Mouse (Mus musculus) kidney, postnatal 0 days (tissue): ENCODE measurements around the gene Wwc1. TPM values are rescaled to one million over a fixed set of nuclear protein-coding genes. Genes with fewer than 3 reads are reported as not detected.
A peak's percentile ranks its signal among the peaks of the same experiment; 100 is the strongest.

Experiments used
- ATAC-seq: fragments of 200-750 bp; cut with Nextera tagmentation; replicated peaks from 2 replicates; pipeline ENCODE4 v1.8.0; 2017; ENCODE audit warnings: low read depth, moderate number of reproducible peaks, moderate TSS enrichment, moderate library complexity; ENCODE audit not compliant: low FRiP score
- DNase-seq: peaks from one replicate; pipeline ENCODE4 v3.0.0-alpha.2; 2016; ENCODE audit warnings: low spot score
- H3K27ac ChIP-seq: fragments of 300-500 bp; sonication (generic); 2 replicates; pipeline ENCODE4 v1.5.1; 2014; ENCODE audit warnings: mild to moderate bottlenecking
- H3K27me3 ChIP-seq: fragments of 300-500 bp; sonication (generic); 2 replicates; pipeline ENCODE4 v1.6.1; 2014; ENCODE audit warnings: low read length, mixed read lengths; ENCODE audit not compliant: insufficient read depth
- H3K36me3 ChIP-seq: fragments of 300-500 bp; sonication (generic); 2 replicates; pipeline ENCODE4 v1.6.1; 2014; ENCODE audit warnings: low read length, mixed read lengths; ENCODE audit not compliant: insufficient read depth
- H3K4me1 ChIP-seq: fragments of 300-500 bp; sonication (generic); replicated peaks from 2 replicates; pipeline ENCODE4 v1.6.1; 2014; ENCODE audit warnings: antibody characterized with exemption, low read length, mixed read lengths; ENCODE audit not compliant: insufficient read depth
- H3K4me2 ChIP-seq: fragments of 300-500 bp; sonication (generic); 2 replicates; pipeline ENCODE4 v1.6.1; 2014; ENCODE audit warnings: mild to moderate bottlenecking, low read length, moderate library complexity, mixed read lengths
- H3K4me3 ChIP-seq: fragments of 300-500 bp; sonication (generic); replicated peaks from 2 replicates; pipeline ENCODE4 v1.5.1; 2014; ENCODE audit warnings: low read depth, low read length
- H3K9ac ChIP-seq: fragments of 300-500 bp; sonication (generic); 2 replicates; pipeline ENCODE4 v1.6.1; 2014; ENCODE audit warnings: low read depth, low read length
- H3K9me3 ChIP-seq: fragments of 300-500 bp; sonication (generic); replicated peaks from 2 replicates; pipeline ENCODE4 v1.6.1; 2016; ENCODE audit warnings: low read length, inconsistent platforms, mixed read lengths
- CTCF ChIP-seq: IDR thresholded peaks from 2 replicates; pipeline ENCODE4 v1.5.1; 2016; ENCODE audit warnings: antibody characterized with exemption, low read depth, mild to moderate bottlenecking, moderate library complexity
- WGBS: fragments of 180-500 bp; shearing (Covaris S2); extraction: QIAGEN DNeasy Blood & Tissue Kit; methylation state at CpG from one replicate; pipeline ENCODE4 v1.1.7; 2014; 5-methylcytosine and 5-hydroxymethylcytosine counted together
- polyA plus RNA-seq: library from polyadenylated mRNA; unstranded; fragments of >200 nt; fragmentation: Nextera tagmentation; extraction: Ambion mirVana; gene quantifications from 2 replicates; pipeline ENCODE4 v1.2.1, GENCODE M21; 2015

The Wwc1 gene
- 15.6 and 20.4 TPM in 2 replicates for polyA plus RNA-seq

- Histone ChIP-seq H3K36me3 (no peaks in the 10 kb centered on the region), H3K27ac (peak within 1 kb of the TSS; percentile 84), H3K9ac (peak within 1 kb of the TSS; percentile 70), H3K4me3 (peak within 1 kb of the TSS; percentile 56), H3K27me3 (no peaks in the 10 kb centered on the region), H3K9me3 (no peaks in the 10 kb centered on the region), H3K4me1 (peaks cover 13% of the 10 kb centered on the region; the same call in 1 of the 2 replicates), H3K4me2 (peak within 1 kb of the TSS; percentile 90)
- ATAC-seq (peak; percentile 61), DNase-seq (peak; percentile 68)
- under 1% methylated on average over 36 of the region's 47 CpGs for WGBS
- TF ChIP-seq CTCF, result peak; percentile 46
Measured at GRCm38 (mm10) chr11:35980411-35980917, at the start of gene Wwc1. Gene Wwc1, minus strand, starts transcription at chr11:35980527.

- Histone ChIP-seq H3K4me3 (no peak overlapping the region), H3K4me1 (no peaks in the 10 kb centered on the region), H3K9ac (no peak overlapping the region), H3K9me3 (no peaks in the 10 kb centered on the region), H3K36me3 (no peaks in the 10 kb centered on the region), H3K27me3 (no peaks in the 10 kb centered on the region), H3K4me2 (no peak overlapping the region), H3K27ac (no peak overlapping the region)
- WGBS, result 62% methylated on average over 3 of the region's 3 CpGs
- no peak for TF ChIP-seq CTCF
- DNase-seq (no peak), ATAC-seq (no peak)
Measured at GRCm38 (mm10) chr11:36020009-36020408, 39.7 kb upstream of the Wwc1 start.

- TF ChIP-seq CTCF, result no peak
- no peaks in the 10 kb centered on the region for H3K27me3 ChIP-seq
- no peaks in the 10 kb centered on the region for H3K9me3 ChIP-seq
- WGBS, result 69% methylated on average over 4 of the region's 4 CpGs
- H3K4me1 ChIP-seq, result no peaks in the 10 kb centered on the region
- H3K36me3 ChIP-seq, result no peaks in the 10 kb centered on the region
- DNase-seq (no peak), ATAC-seq (no peak)
- no peak overlapping the region for H3K9ac ChIP-seq
- H3K4me3 ChIP-seq, result no peak overlapping the region
- no peak overlapping the region for H3K27ac ChIP-seq
- no peak overlapping the region for H3K4me2 ChIP-seq
Measured at GRCm38 (mm10) chr11:36013179-36013578, 32.9 kb upstream of the Wwc1 start.

GRCm38 (mm10) chr11:36009281-36010208 is 29.2 kb upstream of the Wwc1 start:
- H3K9ac ChIP-seq, result no peak overlapping the region
- H3K4me3 ChIP-seq, result no peak overlapping the region
- no peak overlapping the region for H3K27ac ChIP-seq
- no peak overlapping the region for H3K4me2 ChIP-seq
- ATAC-seq, result no peak
- no peaks in the 10 kb centered on the region for H3K9me3 ChIP-seq
- TF ChIP-seq CTCF, result no peak
- peak; percentile 58 for DNase-seq
- H3K36me3 ChIP-seq, result no peaks in the 10 kb centered on the region
- 43% methylated on average over 11 of the region's 11 CpGs for WGBS
- H3K27me3 ChIP-seq, result no peaks in the 10 kb centered on the region
- H3K4me1 ChIP-seq, result no peaks in the 10 kb centered on the region

DNA sequence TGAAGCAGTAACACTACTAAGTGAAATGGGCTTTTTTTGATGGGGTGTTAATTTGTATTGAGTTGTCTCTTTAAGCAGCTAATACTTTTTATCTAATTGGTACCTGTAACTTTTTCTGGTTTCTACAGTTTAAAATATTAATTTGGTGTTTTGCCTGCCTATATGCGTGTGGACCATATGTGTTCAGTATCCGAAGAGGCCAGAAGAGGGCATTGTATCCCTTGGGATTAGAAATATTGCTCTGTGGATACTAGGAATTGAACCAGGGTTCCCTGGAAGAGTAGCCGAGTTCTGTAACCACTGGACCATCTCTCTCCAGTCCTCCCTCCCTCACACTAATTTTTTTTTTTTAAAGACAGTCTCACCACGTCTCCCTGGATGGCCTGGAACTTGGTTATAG is 22.6 kb upstream of the Wwc1 start:
- no peaks in the 10 kb centered on the region for H3K9me3 ChIP-seq
- WGBS, result 48% methylated on average over 4 of the region's 4 CpGs
- no peaks in the 10 kb centered on the region for H3K36me3 ChIP-seq
- H3K4me1 ChIP-seq, result no peaks in the 10 kb centered on the region
- no peak overlapping the region for H3K9ac ChIP-seq
- H3K4me3 ChIP-seq, result no peak overlapping the region
- no peak for ATAC-seq
- no peak overlapping the region for H3K4me2 ChIP-seq
- no peak overlapping the region for H3K27ac ChIP-seq
- DNase-seq, result no peak
- no peaks in the 10 kb centered on the region for H3K27me3 ChIP-seq
- TF ChIP-seq CTCF, result peak; percentile 38; the same call in 1 of the 2 replicates

DNA sequence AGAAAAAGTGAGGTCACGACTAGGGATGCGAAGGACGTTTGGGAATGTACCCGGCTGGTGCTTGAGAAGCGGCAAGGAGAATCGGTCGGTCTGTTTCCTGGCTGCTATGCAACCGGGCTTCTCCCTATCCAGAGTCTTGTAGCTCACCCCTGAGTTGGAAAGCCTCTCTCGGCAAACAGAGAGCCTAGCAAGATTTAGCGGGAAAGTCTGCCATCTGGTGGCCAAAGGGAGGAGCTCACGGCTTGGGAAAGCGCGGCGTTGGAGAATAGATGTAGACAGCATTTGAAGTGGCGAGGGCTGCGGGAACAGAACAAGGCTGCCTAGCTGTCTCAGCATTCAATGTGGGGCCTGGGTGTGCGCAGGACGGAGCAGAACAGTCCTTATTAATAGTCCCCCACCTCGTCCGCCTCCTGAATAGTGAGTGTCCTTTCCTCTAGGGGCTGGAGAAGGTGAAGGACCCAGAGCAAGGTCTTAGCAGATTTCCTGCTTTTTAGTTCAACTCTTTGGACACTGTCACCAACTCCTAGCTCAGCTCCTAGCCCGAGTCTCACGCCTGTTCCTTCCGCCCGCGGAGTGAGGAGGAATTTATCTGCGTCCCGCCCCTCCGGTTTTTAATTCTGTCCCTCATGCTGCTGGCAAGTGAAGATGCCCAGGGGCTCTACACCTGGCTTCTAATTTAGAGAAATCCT is 21.1 kb upstream of the Wwc1 start:
- Histone ChIP-seq H3K27ac (no peak overlapping the region), H3K9me3 (no peaks in the 10 kb centered on the region), H3K4me1 (no peaks in the 10 kb centered on the region), H3K9ac (no peak overlapping the region), H3K4me3 (no peak overlapping the region), H3K27me3 (no peaks in the 10 kb centered on the region), H3K36me3 (no peaks in the 10 kb centered on the region), H3K4me2 (peak overlapping the region; percentile 51)
- peak; percentile 96 for TF ChIP-seq CTCF
- peak; percentile 95 for DNase-seq
- peak; percentile 85 for ATAC-seq
- 5% methylated on average over 28 of the region's 28 CpGs for WGBS
